Mouse (Mus musculus) heart, postnatal 0 days (tissue): ENCODE results near the gene Lif.

Source experiments
- CTCF ChIP-seq: IDR thresholded peaks from 2 replicates; pipeline ENCODE4 v1.5.1; 2016; ENCODE audit warnings: antibody characterized with exemption, control low read depth, low read depth
- EP300 ChIP-seq: IDR thresholded peaks from 2 replicates; pipeline ENCODE4 v1.6.1; 2016; ENCODE audit warnings: antibody characterized with exemption, low read depth

DNA sequence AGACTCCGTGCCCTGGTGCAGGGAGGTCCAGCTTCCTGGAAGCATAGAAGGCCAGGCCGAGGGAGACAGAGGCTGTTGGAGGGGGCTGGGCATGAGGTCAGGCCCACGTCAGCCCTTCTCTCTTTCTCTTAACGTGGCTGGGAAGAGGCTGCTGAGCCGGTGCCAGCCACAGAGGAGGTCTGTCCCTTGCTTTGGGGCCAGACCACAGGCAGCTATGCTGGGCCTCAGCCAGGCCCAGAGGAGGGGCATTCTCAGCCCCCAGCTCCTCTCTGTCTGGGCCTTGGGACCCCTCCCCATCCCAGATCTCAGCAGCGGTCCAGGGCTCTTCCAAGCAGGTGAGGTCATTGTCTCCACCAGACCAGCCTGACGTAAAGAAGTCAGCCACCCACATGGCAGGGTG, 22.6 kb downstream of the Lif start:
- TF ChIP-seq CTCF = no peak
- no peak for TF ChIP-seq EP300
